Comparison of ENCODE assay signal across 14 mouse cellular contexts in the genomic region with DNA sequence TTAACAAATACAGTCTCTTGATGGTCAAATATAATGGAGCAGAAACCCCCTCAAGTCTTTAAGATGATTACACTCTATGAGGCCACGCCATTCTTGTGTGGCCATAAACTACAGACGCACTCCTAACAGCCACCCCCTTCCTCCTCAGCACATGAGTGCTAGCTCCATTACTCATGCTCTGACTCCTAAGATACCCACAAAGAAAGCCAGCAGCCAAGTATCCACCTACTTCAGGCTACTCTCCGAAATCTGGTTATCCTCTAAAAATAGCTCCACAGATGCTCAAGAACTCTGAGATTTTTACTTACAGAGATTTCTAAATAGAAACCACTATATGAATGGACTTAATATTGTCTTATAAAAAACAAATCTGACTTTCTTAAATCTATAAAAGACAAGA. TPM values are rescaled to one million over a fixed set of nuclear protein-coding genes. Genes with fewer than 3 reads are reported as not detected.
A peak's percentile ranks its signal among the peaks of the same experiment; 100 is the strongest.
DNase-seq lines count a peak whose midpoint lies in the region; ATAC-seq lines count a peak whose summit lies in the region.
"Had no signal": no experiment of that assay in that cellular context is flagged by ENCODE, and none has a peak within 500 bp of the region (broad histone marks: within the 10 kb centered on the region; RNA-seq: fewer than 3 reads in every experiment).

No protein-coding gene starts in this region.

- peak; percentile 62 for ATAC-seq in frontal cortex, adult (ENCODE audit: low TSS enrichment)
- no peak for ATAC-seq in midbrain, embryonic 14.5 days (ENCODE audit: low FRiP score, low TSS enrichment)
- no peak for ATAC-seq in monocyte, adult 5-6 weeks (replicated peaks; ENCODE audit: insufficient number of reproducible peaks, low FRiP score, low TSS enrichment, poor library complexity, severe bottlenecking)
- ATAC-seq: liver, embryonic 12.5 days; Patski had no signal

- no peak overlapping the region for H3K27ac ChIP-seq in midbrain, embryonic 14.5 days (replicated peaks; ENCODE audit: low read depth, low read length)
- H3K27ac ChIP-seq: liver, embryonic 12.5 days; macrophage had no signal

- peaks cover 22% of the 10 kb centered on the region for H3K4me1 ChIP-seq in midbrain, embryonic 14.5 days (ENCODE audit: control insufficient read depth, insufficient read depth, low read length)

- no peaks in the 10 kb centered on the region for H3K27me3 ChIP-seq in midbrain, embryonic 14.5 days (ENCODE audit: control insufficient read depth, insufficient read depth, low read length)
- H3K27me3 ChIP-seq: liver, embryonic 12.5 days; Patski had no signal

- WGBS in midbrain, embryonic 14.5 days: 72% methylated on average over 3 of the region's 3 CpGs

- H3K4me3 ChIP-seq in midbrain, embryonic 14.5 days (replicated peaks; ENCODE audit: low read depth, low read length): peak overlapping the region; percentile 98; the same call in 1 of the 2 replicates
- H3K4me3 ChIP-seq: liver, embryonic 12.5 days had no signal

- no peaks in the 10 kb centered on the region for H3K9me3 ChIP-seq in midbrain, embryonic 14.5 days (ENCODE audit: control insufficient read depth, low read length)
- H3K9me3 ChIP-seq: liver, embryonic 12.5 days had no signal

- no peak for DNase-seq in frontal cortex, postnatal 14 days (ENCODE audit: low spot score in 2 of 2)
- peak; percentile 45 to 91 for DNase-seq in left cerebral cortex, postnatal 25 days (ENCODE audit: low spot score in 2 of 2)
- DNase-seq in left cerebral cortex, postnatal 4 days: no peak
- DNase-seq in Muller cell, postnatal 12 days (ENCODE audit: inconsistent ontology term): peak; percentile 2
- no peak for DNase-seq in midbrain, embryonic 14.5 days
- no peak for DNase-seq in kidney, adult 11 months
- DNase-seq: adrenal gland, postnatal 14 days; cerebellum, adult 18-20 months; kidney, adult 8-10 months had no signal

- no peaks in the 10 kb centered on the region for H3K36me3 ChIP-seq in midbrain, embryonic 14.5 days (ENCODE audit: control insufficient read depth, insufficient read depth, low read length)

- intact Hi-C loops in left cerebral cortex, postnatal 25 days (cut with DNase I): loop anchor here (2.0 to 10.0 kb wide), 3 partner anchors 200 to 622 kb away; no protein-coding TSS in a partner anchor
- intact Hi-C loops in left cerebral cortex, postnatal 4 days (cut with DNase I): loop anchor here (10.0 kb wide), 3 partner anchors 362 to 622 kb away; no protein-coding TSS in a partner anchor

- H3K9ac ChIP-seq in midbrain, embryonic 14.5 days (replicated peaks; ENCODE audit: low read length): no peak overlapping the region; the same call in 1 of the 2 replicates
- H3K9ac ChIP-seq: liver, embryonic 12.5 days had no signal

- peak overlapping the region; percentile 99 for H3K4me2 ChIP-seq in midbrain, embryonic 14.5 days (ENCODE audit: low read length)

RNA-seq across cellular contexts. Expression of gene Atp2c1, which starts 34.4 kb away (rescaled TPM):
- total RNA-seq in left cerebral cortex, postnatal 25 days (2021): 100 to 1,000 TPM; 210 to 223 TPM
- 100 to 1,000 TPM; 223 to 242 TPM for total RNA-seq in left cerebral cortex, postnatal 4 days (2021)
- polyA plus RNA-seq in midbrain, embryonic 14.5 days (2014; fragmentation: Nextera tagmentation; extraction: Ambion mirVana): 86.0 and 110 TPM in 2 replicates
- 204 to 219 TPM (median 205 TPM) in 3 replicates for total RNA-seq in monocyte, adult 5-6 weeks (2017)

Comparison
In these comparisons a context has a peak if more than half of its experiments do, and no peak if none do; other contexts are left out.
1. DNase-seq: peak in left cerebral cortex, postnatal 25 days (2 of 2) and Muller cell, postnatal 12 days (single experiment); none in frontal cortex, postnatal 14 days (0 of 2), left cerebral cortex, postnatal 4 days (single experiment), midbrain, embryonic 14.5 days (single experiment) and kidney, adult 11 months (single experiment).